ENCODE assay signal across 12 mouse cellular contexts in genomic region chr9:122276665-122277064, GRCm38 (mm10).
"Had no signal": no experiment of that assay in that cellular context is flagged by ENCODE, and none has a peak within 500 bp of the region (broad histone marks: within the 10 kb centered on the region; RNA-seq: fewer than 3 reads in every experiment).

No protein-coding gene starts in this region.

- DNase-seq: layer of hippocampus, adult 9-11 months; liver, embryonic 13.5 days; lung, adult 2 months; lung, postnatal 14 days; lung, postnatal 4 days; thymus, adult 18-20 months; thymus, postnatal 36 days had no signal

- H3K27me3 ChIP-seq: intestine, embryonic 15.5 days; liver, embryonic 13.5 days; midbrain, embryonic 12.5 days; midbrain, embryonic 15.5 days had no signal

- H3K9me3 ChIP-seq: intestine, embryonic 15.5 days; liver, embryonic 13.5 days; midbrain, embryonic 12.5 days; midbrain, embryonic 15.5 days had no signal

- H3K4me3 ChIP-seq: intestine, embryonic 15.5 days; layer of hippocampus, adult 2 months; liver, embryonic 13.5 days; midbrain, embryonic 12.5 days; midbrain, embryonic 15.5 days had no signal

- H3K9ac ChIP-seq: intestine, embryonic 15.5 days; liver, embryonic 13.5 days; midbrain, embryonic 12.5 days; midbrain, embryonic 15.5 days had no signal

- ATAC-seq: intestine, embryonic 15.5 days; midbrain, embryonic 15.5 days had no signal

- H3K4me1 ChIP-seq: intestine, embryonic 15.5 days; liver, embryonic 13.5 days; midbrain, embryonic 12.5 days; midbrain, embryonic 15.5 days had no signal

- H3K4me2 ChIP-seq: intestine, embryonic 15.5 days; liver, embryonic 13.5 days; midbrain, embryonic 12.5 days; midbrain, embryonic 15.5 days had no signal

- H3K27ac ChIP-seq: intestine, embryonic 15.5 days; kidney, postnatal 0 days; layer of hippocampus, adult 2 months; liver, embryonic 13.5 days; midbrain, embryonic 12.5 days; midbrain, embryonic 15.5 days had no signal
